Mouse (Mus musculus): ENCODE results near the gene Cuedc1. TPM values are rescaled to one million over a fixed set of nuclear protein-coding genes. Genes with fewer than 3 reads are reported as not detected.
A peak's percentile ranks its signal among the peaks of the same experiment; 100 is the strongest.

The Cuedc1 gene
- total and polyA plus RNA-seq, 2 experiments from 2014 or later = 37.5 to 38.8 TPM

DNA sequence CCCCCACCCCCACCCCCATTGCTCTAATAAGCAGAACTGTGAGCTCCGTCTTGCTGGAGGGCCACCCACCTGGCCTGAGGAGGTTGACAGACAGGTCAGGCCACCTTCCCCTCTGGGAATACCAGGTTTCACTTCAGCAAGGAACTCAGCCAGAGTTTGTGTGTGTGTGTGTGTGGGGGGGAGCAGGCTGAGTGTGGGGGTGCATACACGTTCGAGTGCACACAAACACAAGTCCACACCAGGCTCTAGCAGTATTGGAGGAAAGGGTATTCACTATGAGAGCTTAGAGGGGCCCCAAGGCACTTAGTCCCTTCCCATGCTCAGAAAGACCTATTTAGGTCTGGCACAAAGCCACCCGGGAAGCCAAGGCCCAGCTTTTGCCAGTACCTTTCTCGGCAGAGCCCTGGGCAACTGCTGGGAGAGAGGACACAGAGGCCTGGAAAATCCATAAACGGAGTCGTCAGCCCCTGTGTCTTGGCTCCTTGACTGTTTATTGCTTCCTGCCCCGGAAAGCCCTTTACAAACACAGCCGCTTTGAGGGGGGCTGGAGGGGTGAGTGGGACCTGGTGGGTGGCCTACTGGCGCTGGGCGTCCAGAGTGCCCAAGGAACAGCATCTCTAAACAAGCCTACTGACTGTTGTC is 50.9 kb downstream of the Cuedc1 start:
- TF ChIP-seq CTCF (IDR thresholded peaks at IDR 0.05) = no peak
- WGBS = 11% methylated on average over 11 of the region's 11 CpGs
- Histone ChIP-seq H3K27me3 (ENCODE audit: insufficient read depth, low read length) (no peaks in the 10 kb centered on the region), H3K9ac (replicated peaks; ENCODE audit: low read length, poor library complexity, severe bottlenecking) (no peak overlapping the region), H3K4me3 (ENCODE audit: low read depth, low read length) (no peak overlapping the region), H3K27ac (ENCODE audit: low read depth, low read length) (peak overlapping the region; percentile 63), H3K4me1 (ENCODE audit: insufficient read depth, low read length) (peaks cover 7% of the 10 kb centered on the region; the same call in 1 of the 2 replicates), H3K4me2 (ENCODE audit: low read depth, low read length, poor library complexity, severe bottlenecking) (no peak overlapping the region), H3K9me3 (ENCODE audit: low read length) (no peaks in the 10 kb centered on the region), H3K36me3 (ENCODE audit: insufficient read depth, low read length) (no peaks in the 10 kb centered on the region)
- peak; percentile 28; the same call in 1 of the 2 replicates for ATAC-seq (ENCODE audit: low FRiP score)
- DNase-seq (ENCODE audit: low spot score) = peak; percentile 74

DNA sequence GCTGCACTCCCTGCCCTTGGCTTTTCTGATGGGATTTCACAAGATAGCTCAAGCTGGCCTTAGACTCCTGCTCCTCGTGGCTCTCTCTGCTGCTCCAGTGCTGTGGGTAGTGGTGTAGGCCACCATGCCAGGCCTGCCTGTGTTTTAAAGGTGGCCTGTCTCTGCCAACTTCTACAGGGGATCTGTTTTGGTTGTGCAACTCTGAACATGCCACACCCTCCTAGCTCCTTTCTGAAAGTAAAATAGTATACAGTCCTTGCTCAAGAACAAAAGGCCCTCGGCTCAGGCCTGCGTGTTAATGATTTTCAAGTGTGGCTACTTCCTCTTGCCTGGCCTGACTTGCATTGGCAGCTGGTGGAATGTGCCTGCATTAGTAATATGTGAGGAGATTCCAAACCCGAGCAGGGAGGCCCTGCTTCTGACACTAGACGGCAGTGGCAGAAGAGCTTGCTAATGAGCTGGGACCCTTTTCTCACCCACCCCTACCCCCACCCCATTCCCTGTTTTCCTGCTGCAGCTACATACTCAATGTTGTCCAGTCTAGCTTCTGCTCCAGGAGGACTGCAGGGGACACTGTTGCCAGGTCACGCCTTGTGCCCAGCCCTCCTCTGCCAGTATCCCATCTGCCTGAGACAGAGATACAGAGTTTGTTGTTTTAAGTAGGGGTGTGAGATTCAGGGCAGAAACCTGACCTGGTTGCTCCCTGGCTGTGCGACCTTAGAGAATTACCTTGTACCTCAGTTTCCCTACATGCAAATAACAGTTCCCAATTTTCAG is 53.7 kb downstream of the Cuedc1 start:
- ATAC-seq (ENCODE audit: low FRiP score) = no peak
- H3K9ac ChIP-seq (replicated peaks; ENCODE audit: low read length, poor library complexity, severe bottlenecking) = no peak overlapping the region; the same call in 1 of the 2 replicates
- H3K9me3 ChIP-seq (ENCODE audit: low read length) = no peaks in the 10 kb centered on the region
- 45% methylated on average over 7 of the region's 7 CpGs for WGBS
- H3K4me3 ChIP-seq (ENCODE audit: low read depth, low read length) = no peak overlapping the region
- H3K4me2 ChIP-seq (ENCODE audit: low read depth, low read length, poor library complexity, severe bottlenecking) = no peak overlapping the region
- peak; percentile 47 for DNase-seq (ENCODE audit: low spot score)
- H3K27ac ChIP-seq (ENCODE audit: low read depth, low read length) = peak overlapping the region; percentile 55; the same call in 1 of the 2 replicates
- TF ChIP-seq CTCF (IDR thresholded peaks at IDR 0.05) = 0 out of 2 replicates have a peak, but pooled peaks have one; percentile 2
- no peaks in the 10 kb centered on the region for H3K27me3 ChIP-seq (ENCODE audit: insufficient read depth, low read length)
- H3K36me3 ChIP-seq (ENCODE audit: insufficient read depth, low read length) = no peaks in the 10 kb centered on the region
- H3K4me1 ChIP-seq (ENCODE audit: insufficient read depth, low read length) = peaks cover 21% of the 10 kb centered on the region

DNA sequence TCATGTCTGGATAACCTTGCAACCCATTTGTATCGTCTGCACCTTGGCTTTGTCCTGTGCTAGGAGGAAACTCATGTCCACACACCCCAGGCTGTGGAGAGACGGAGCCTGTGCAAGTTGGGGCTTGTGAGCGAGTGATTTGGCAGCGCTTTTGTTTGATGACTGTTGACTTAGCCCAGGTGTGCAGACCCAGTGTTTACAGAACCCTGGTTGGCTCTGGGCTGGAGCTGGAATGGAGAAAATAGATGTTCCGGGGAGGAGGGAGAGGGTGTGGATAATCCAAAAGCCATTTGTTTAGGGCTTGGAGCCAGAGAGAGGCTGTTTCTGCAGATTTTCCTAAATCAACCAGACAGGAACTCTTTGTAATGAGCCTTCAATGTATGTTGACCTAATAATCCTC is 56.0 kb downstream of the Cuedc1 start:
- no peaks in the 10 kb centered on the region for H3K9me3 ChIP-seq (ENCODE audit: low read length)
- H3K27me3 ChIP-seq (ENCODE audit: insufficient read depth, low read length) = no peaks in the 10 kb centered on the region
- no peak overlapping the region for H3K4me2 ChIP-seq (ENCODE audit: low read depth, low read length, poor library complexity, severe bottlenecking)
- no peak overlapping the region for H3K9ac ChIP-seq (replicated peaks; ENCODE audit: low read length, poor library complexity, severe bottlenecking)
- H3K4me3 ChIP-seq (ENCODE audit: low read depth, low read length) = no peak overlapping the region
- no peak overlapping the region for H3K27ac ChIP-seq (ENCODE audit: low read depth, low read length)
- 77% methylated on average over 5 of the region's 5 CpGs for WGBS
- ATAC-seq (ENCODE audit: low FRiP score) (no peak), DNase-seq (ENCODE audit: low spot score) (no peak)
- peaks cover 17% of the 10 kb centered on the region for H3K4me1 ChIP-seq (ENCODE audit: insufficient read depth, low read length)
- no peak for TF ChIP-seq CTCF (IDR thresholded peaks at IDR 0.05)
- H3K36me3 ChIP-seq (ENCODE audit: insufficient read depth, low read length) = no peaks in the 10 kb centered on the region

DNA sequence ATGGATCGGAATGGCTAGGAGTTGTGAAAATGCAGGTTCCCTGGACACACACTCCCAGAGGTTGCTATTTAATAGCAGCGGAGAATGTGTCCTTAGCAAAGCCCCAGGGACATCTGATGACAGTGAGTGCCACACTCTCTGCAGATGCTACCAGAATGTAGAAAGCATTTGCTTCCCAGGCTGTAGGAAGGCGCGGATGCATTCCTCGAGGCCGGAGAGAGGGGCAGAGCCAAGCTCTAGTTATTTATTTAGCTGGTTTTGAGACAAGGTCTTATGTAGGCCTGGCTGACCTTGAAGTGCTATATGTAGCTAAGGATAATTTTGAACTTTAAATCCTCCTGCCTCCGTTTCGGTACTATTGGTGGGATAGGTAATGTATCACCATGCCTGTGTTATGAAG is 56.6 kb downstream of the Cuedc1 start:
- no peaks in the 10 kb centered on the region for H3K9me3 ChIP-seq (ENCODE audit: low read length)
- H3K4me1 ChIP-seq (ENCODE audit: insufficient read depth, low read length) = peaks cover 13% of the 10 kb centered on the region
- no peak overlapping the region for H3K27ac ChIP-seq (ENCODE audit: low read depth, low read length)
- H3K4me2 ChIP-seq (ENCODE audit: low read depth, low read length, poor library complexity, severe bottlenecking) = no peak overlapping the region
- TF ChIP-seq CTCF (IDR thresholded peaks at IDR 0.05) = no peak
- no peak overlapping the region for H3K9ac ChIP-seq (replicated peaks; ENCODE audit: low read length, poor library complexity, severe bottlenecking)
- no peaks in the 10 kb centered on the region for H3K27me3 ChIP-seq (ENCODE audit: insufficient read depth, low read length)
- H3K36me3 ChIP-seq (ENCODE audit: insufficient read depth, low read length) = no peaks in the 10 kb centered on the region
- H3K4me3 ChIP-seq (ENCODE audit: low read depth, low read length) = no peak overlapping the region
- ATAC-seq (ENCODE audit: low FRiP score) (no peak), DNase-seq (ENCODE audit: low spot score) (no peak)
- WGBS = 70% methylated on average over 8 of the region's 8 CpGs

DNA sequence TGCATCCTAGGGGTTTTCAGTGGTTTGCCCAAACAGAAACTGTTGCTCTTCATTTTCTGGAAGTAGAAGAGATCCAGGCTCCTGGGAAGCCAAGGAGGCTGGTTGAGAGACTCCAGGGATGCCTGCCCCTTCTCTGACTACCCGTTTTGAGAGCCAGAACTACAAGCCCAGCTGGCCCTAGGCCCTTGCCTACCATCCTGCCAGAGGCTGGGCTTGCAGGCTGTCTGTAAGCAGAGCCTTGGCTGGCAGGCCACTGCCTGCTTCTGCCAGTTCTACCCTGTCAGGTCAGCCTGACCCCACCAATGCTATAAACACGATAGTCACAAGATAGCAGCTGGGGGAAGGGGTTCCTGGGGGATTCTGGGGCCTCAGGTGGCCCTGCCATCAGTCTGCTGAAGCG is 57.6 kb downstream of the Cuedc1 start:
- WGBS = 55% methylated on average over 3 of the region's 3 CpGs
- H3K4me3 ChIP-seq (ENCODE audit: low read depth, low read length) = no peak overlapping the region
- peaks cover 13% of the 10 kb centered on the region for H3K4me1 ChIP-seq (ENCODE audit: insufficient read depth, low read length)
- no peak overlapping the region for H3K4me2 ChIP-seq (ENCODE audit: low read depth, low read length, poor library complexity, severe bottlenecking)
- H3K27me3 ChIP-seq (ENCODE audit: insufficient read depth, low read length) = no peaks in the 10 kb centered on the region
- TF ChIP-seq CTCF (IDR thresholded peaks at IDR 0.05) = no peak
- ATAC-seq (ENCODE audit: low FRiP score) = no peak; the same call in 1 of the 2 replicates
- no peaks in the 10 kb centered on the region for H3K36me3 ChIP-seq (ENCODE audit: insufficient read depth, low read length)
- H3K9ac ChIP-seq (replicated peaks; ENCODE audit: low read length, poor library complexity, severe bottlenecking) = no peak overlapping the region
- peak; percentile 66 for DNase-seq (ENCODE audit: low spot score)
- no peak overlapping the region for H3K27ac ChIP-seq (ENCODE audit: low read depth, low read length)
- no peaks in the 10 kb centered on the region for H3K9me3 ChIP-seq (ENCODE audit: low read length)

DNA sequence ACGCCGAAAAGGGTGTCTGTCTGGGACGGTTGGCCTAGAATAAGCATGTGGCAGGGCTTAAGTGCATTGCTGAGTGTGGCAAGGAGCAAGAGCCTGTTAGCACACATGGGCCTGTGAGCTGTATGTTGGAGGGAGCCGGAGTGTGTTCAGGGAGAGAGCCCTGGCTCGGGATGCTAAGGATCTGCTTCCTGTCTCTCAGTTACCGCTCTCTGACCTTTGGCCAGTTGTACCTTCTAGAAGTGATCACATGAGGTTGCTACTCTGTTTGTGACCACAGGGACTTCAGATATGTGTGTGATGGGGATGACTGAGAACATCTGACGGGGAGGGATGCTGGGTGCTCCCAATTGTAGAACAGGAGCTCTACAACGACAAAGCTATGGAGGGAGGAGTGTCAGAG is 58.1 kb downstream of the Cuedc1 start:
- Histone ChIP-seq H3K27ac (ENCODE audit: low read depth, low read length) (no peak overlapping the region), H3K4me2 (ENCODE audit: low read depth, low read length, poor library complexity, severe bottlenecking) (no peak overlapping the region), H3K36me3 (ENCODE audit: insufficient read depth, low read length) (no peaks in the 10 kb centered on the region), H3K9ac (replicated peaks; ENCODE audit: low read length, poor library complexity, severe bottlenecking) (no peak overlapping the region), H3K4me3 (ENCODE audit: low read depth, low read length) (no peak overlapping the region), H3K4me1 (ENCODE audit: insufficient read depth, low read length) (peaks cover 13% of the 10 kb centered on the region), H3K27me3 (ENCODE audit: insufficient read depth, low read length) (no peaks in the 10 kb centered on the region), H3K9me3 (ENCODE audit: low read length) (no peaks in the 10 kb centered on the region)
- DNase-seq (ENCODE audit: low spot score) (no peak), ATAC-seq (ENCODE audit: low FRiP score) (no peak)
- 58% methylated on average over 8 of the region's 8 CpGs for WGBS
- no peak for TF ChIP-seq CTCF (IDR thresholded peaks at IDR 0.05)

Measured in midbrain, postnatal 0 days (tissue).